Mouse (Mus musculus) liver, postnatal 0 days (tissue): ENCODE data around the gene Zbtb45. TPM values are rescaled to one million over a fixed set of nuclear protein-coding genes. Genes with fewer than 3 reads are reported as not detected.
A peak's percentile ranks its signal among the peaks of the same experiment; 100 is the strongest.

Experiments used
- ATAC-seq: fragments of 200-750 bp; cut with Nextera tagmentation; 2 replicates; pipeline ENCODE4 v1.8.0; 2017; ENCODE audit warnings: mild to moderate bottlenecking, moderate library complexity
- DNase-seq: peaks from one replicate; pipeline ENCODE4 v3.0.0-alpha.2; 2016
- H3K27ac ChIP-seq: fragments of 300-500 bp; sonication (generic); 2 replicates; pipeline ENCODE4 v1.5.1; 2014; ENCODE audit warnings: antibody characterized with exemption, moderate library complexity, mild to moderate bottlenecking, low read depth
- H3K27me3 ChIP-seq: fragments of 300-500 bp; sonication (generic); 2 replicates; pipeline ENCODE4 v1.6.1; 2014; ENCODE audit warnings: low read length, control low read depth, mixed read lengths; ENCODE audit not compliant: insufficient read depth
- H3K36me3 ChIP-seq: fragments of 300-500 bp; sonication (generic); replicated peaks from 2 replicates; pipeline ENCODE4 v1.6.1; 2014; ENCODE audit warnings: mild to moderate bottlenecking, control low read depth, low read length, moderate library complexity, mixed read lengths; ENCODE audit not compliant: insufficient read depth
- H3K4me1 ChIP-seq: fragments of 300-500 bp; sonication (generic); 2 replicates; pipeline ENCODE4 v1.6.1; 2014; ENCODE audit warnings: antibody characterized with exemption, mild to moderate bottlenecking, control low read depth; ENCODE audit not compliant: insufficient read depth
- H3K4me2 ChIP-seq: fragments of 300-500 bp; sonication (generic); 2 replicates; pipeline ENCODE4 v1.6.1; 2014; ENCODE audit warnings: low read depth, mild to moderate bottlenecking, low read length, moderate library complexity, mixed read lengths
- H3K4me3 ChIP-seq: fragments of 300-500 bp; sonication (generic); 2 replicates; pipeline ENCODE4 v1.5.1; 2014; ENCODE audit warnings: low read depth, low read length
- H3K9ac ChIP-seq: fragments of 300-500 bp; sonication (generic); replicated peaks from 2 replicates; pipeline ENCODE4 v1.6.1; 2014; ENCODE audit warnings: mild to moderate bottlenecking, moderate library complexity
- H3K9me3 ChIP-seq: fragments of 300-500 bp; sonication (generic); 2 replicates; pipeline ENCODE4 v1.6.1; 2016; ENCODE audit warnings: mild to moderate bottlenecking, control low read depth, low read length, mixed read lengths
- CTCF ChIP-seq: sonication (generic); IDR thresholded peaks from 2 replicates; pipeline ENCODE4 v1.5.1; 2016; ENCODE audit warnings: antibody characterized with exemption, low read depth
- EP300 ChIP-seq: IDR thresholded peaks from 2 replicates; pipeline ENCODE4 v1.6.1; 2016; ENCODE audit warnings: antibody characterized with exemption, low read depth, mild to moderate bottlenecking
- WGBS: fragments of 180-500 bp; shearing (Covaris S2); extraction: QIAGEN DNeasy Blood & Tissue Kit; methylation state at CpG from one replicate; pipeline ENCODE4 v1.1.7; 2014; ENCODE audit not compliant: insufficient replicate concordance; 5-methylcytosine and 5-hydroxymethylcytosine counted together
- polyA plus RNA-seq: library from polyadenylated mRNA; unstranded; fragments of >200 nt; fragmentation: Nextera tagmentation; extraction: Ambion mirVana; gene quantifications from 2 replicates; pipeline ENCODE4 v1.2.1, GENCODE M21; 2015

The Zbtb45 gene
- 5.6 and 7.2 TPM in 2 replicates for polyA plus RNA-seq

DNA sequence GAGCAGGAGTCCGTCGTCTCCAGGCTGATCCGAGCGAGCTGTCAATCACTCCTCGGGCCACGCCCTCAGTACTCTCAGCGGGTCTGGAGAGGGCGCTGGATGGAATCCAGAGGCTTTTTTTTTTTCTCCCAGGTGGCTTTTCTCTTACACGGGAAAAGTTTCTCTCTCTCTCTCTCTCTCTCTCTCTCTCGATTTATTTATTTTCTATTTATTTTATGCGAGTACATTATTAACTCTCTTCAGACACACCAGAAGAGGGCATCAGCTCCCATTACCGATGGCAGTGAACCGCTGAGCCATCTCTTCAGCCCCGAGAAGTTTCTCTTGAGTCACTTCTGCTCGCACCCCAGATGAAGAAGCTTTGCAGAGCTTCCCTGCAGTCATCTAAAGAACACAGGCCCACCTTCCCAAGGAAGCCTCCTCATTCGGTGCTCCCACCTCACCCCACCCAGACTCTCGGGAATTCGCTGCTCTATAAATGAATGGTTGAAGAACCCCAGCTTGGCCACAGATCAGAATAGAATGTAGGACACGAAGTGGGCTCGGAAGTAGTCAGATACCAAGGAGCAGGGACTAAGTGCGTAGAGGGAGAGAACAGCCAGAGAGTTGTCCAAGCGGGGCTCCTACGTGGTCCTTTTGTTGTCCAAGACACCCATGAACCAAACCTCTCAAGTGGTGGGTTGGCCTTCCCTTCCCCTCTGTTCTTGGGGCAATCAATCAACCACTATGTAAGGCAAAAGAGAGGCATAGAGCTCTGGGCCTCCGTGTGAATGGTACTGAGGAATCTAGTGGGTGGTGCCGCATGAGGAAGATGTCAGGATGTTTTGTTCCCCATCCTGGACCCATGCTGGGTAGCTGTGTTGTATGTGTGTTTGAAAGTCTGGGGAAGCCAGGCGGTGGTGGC, at the start of gene Zbtb45:
Gene Zbtb45 (minus strand): TSS at position 30 of the 904 bp plus-strand sequence.
- Histone ChIP-seq H3K27ac (peak within 1 kb of the TSS; percentile 93), H3K27me3 (no peaks in the 10 kb centered on the region), H3K9me3 (no peaks in the 10 kb centered on the region), H3K4me1 (peaks cover 16% of the 10 kb centered on the region), H3K4me3 (peak within 1 kb of the TSS; percentile 64), H3K9ac (peak within 1 kb of the TSS; percentile 72), H3K4me2 (peak within 1 kb of the TSS; percentile 95), H3K36me3 (peaks cover 19% of the 10 kb centered on the region; the same call in 1 of the 2 replicates)
- no peak for TF ChIP-seq CTCF
- no peak for TF ChIP-seq EP300
- ATAC-seq, result no peak
- WGBS, result 14% methylated on average over 26 of the region's 26 CpGs
- DNase-seq, result no peak

DNA sequence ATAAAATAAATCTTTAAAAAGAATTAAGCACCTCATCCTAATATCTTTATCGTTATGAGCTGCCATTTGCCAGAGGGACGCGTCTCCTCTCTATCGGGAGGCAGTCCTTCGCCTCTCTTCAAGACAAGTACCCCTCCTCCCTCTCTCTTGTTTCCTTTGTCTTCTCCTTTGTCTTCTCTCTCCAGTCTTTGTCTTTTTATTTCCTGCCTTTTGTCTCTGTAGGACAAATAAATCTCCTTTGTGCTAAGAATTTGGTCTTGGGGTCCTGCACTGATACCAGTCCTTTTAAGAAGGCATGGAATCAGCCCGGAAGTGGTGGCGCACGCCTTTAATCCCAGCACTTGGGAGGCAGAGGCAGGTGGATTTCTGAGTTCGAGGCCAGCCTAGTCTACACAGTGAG, 49.7 kb upstream of the Zbtb45 start:
- no peak overlapping the region for H3K4me3 ChIP-seq
- no peaks in the 10 kb centered on the region for H3K36me3 ChIP-seq
- no peak for TF ChIP-seq CTCF
- no peak for TF ChIP-seq EP300
- no peak for DNase-seq
- H3K27me3 ChIP-seq, result no peaks in the 10 kb centered on the region
- H3K9me3 ChIP-seq, result no peaks in the 10 kb centered on the region
- WGBS, result 87% methylated on average over 9 of the region's 9 CpGs
- no peak overlapping the region for H3K4me2 ChIP-seq
- ATAC-seq, result no peak
- no peak overlapping the region for H3K9ac ChIP-seq
- H3K4me1 ChIP-seq, result peaks cover 5% of the 10 kb centered on the region
- no peak overlapping the region for H3K27ac ChIP-seq

DNA sequence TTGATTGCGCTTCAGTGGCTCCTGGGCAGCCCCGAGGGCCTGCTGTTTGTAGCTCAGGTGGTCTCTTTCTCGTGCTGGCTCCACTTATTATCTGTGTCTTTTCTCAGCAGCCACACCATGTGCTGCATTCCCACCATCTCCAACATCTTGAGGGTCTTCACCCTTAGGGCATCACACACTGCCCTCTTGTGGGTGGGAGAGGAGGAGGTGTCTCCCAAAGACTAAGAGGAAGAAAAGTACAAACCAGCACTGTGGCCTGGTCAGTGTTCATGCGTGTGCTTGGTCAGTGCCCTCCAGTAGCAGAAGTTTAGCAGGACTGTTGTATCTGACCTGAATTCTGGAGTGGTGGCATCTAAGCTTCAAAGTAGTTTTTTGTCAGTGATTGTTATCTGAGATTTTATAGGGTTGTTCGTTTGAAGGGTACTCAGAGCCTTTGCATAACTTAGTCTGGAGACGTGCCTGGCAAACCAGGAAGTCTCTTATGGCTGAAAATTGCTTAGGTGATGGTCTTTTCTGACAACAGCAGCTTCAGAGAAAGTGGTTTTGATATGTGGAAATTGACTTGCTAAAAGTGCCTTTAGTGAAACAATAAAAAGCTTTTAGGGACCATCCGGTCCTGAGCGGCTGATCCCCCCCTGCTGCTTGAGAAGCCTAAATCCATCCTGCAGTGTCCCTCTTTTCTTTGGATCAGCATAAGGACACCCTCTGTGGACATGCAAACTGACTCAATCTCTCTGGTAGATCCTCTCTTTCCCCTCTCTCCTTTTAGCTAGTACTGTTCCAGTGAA, 47.3 kb upstream of the Zbtb45 start:
- ATAC-seq (no peak), DNase-seq (no peak)
- Histone ChIP-seq H3K4me3 (no peak overlapping the region), H3K9me3 (no peaks in the 10 kb centered on the region), H3K4me1 (peaks cover 12% of the 10 kb centered on the region), H3K9ac (no peak overlapping the region), H3K27me3 (no peaks in the 10 kb centered on the region), H3K27ac (no peak overlapping the region), H3K4me2 (no peak overlapping the region), H3K36me3 (no peaks in the 10 kb centered on the region)
- TF ChIP-seq EP300 (no peak), CTCF (peak; percentile 41)
- WGBS, result 65% methylated on average over 8 of the region's 8 CpGs

DNA sequence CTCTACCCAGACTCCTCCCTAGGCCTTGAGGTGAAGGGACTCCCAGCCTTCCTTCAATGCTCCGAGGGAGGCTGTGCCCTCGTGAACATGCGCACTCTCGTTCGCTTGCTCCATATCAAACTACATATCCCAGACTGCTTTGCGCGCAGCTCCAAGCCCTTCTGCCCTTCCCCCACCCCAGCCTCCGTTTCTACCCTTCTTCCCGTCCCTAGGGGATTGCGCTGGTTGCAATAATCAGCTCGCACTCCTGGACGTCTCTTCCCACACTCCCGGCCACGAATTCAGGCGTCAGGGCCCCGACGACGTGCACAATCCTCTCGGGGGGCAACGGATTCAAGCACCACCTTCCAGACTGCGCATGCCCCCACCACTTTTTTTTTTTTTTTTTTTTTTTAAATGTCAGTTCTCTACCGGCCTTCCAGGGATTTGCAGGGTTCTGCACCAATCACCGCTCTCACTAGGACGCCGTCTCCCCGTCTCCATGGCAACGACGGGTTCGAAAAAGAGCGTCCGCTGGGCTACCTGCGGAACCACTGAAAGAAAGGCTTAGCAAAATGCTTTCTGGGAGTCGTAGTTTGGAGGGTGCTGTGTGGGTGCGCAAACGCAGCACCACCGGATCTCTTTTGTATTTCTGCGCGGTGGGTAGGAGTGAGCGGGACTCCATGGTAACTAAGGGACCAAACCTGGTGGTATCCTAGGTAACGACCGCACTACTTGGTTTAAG, 44.6 kb upstream of the Zbtb45 start, which contains the start of gene Mzf1:
Gene Mzf1 (minus strand): TSS at position 478 of the 724 bp plus-strand sequence.
- H3K9me3 ChIP-seq, result no peaks in the 10 kb centered on the region
- H3K36me3 ChIP-seq, result no peaks in the 10 kb centered on the region
- WGBS, result under 1% methylated on average over 41 of the region's 41 CpGs
- no peak for TF ChIP-seq CTCF
- TF ChIP-seq EP300, result no peak
- no peaks in the 10 kb centered on the region for H3K27me3 ChIP-seq
- ATAC-seq, result peak; percentile 93
- no peak within 1 kb of the TSS for H3K27ac ChIP-seq
- peak within 1 kb of the TSS; percentile 61 for H3K9ac ChIP-seq
- peak within 1 kb of the TSS; percentile 90 for H3K4me2 ChIP-seq
- peak; percentile 87 for DNase-seq
- H3K4me3 ChIP-seq, result peak within 1 kb of the TSS; percentile 77
- H3K4me1 ChIP-seq, result peaks cover 12% of the 10 kb centered on the region

DNA sequence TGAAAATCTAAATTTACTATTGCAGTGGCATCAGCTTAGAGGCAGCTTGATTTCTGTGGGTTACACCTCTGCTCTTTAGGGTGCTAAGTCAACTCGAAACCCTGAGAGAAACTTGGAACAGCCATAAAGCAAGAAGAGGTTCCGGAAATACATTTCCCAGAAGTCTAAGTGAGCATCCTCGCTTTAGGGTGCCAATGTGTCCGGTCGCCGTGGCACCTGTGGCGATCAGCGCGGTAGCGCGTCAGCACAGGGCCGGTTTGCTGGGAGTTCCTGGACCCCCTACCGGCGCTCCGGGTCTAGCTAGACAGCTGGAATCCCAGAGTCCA, 44.1 kb upstream of the Zbtb45 start:
- no peak for TF ChIP-seq EP300
- no peak for TF ChIP-seq CTCF
- ATAC-seq (peak; percentile 52), DNase-seq (no peak)
- peaks cover 12% of the 10 kb centered on the region for H3K4me1 ChIP-seq
- no peaks in the 10 kb centered on the region for H3K27me3 ChIP-seq
- 3% methylated on average over 15 of the region's 15 CpGs for WGBS
- no peaks in the 10 kb centered on the region for H3K9me3 ChIP-seq
- H3K27ac ChIP-seq, result no peak overlapping the region
- H3K9ac ChIP-seq, result peak overlapping the region; percentile 61
- H3K4me2 ChIP-seq, result peak overlapping the region; percentile 90
- H3K4me3 ChIP-seq, result peak overlapping the region; percentile 77
- H3K36me3 ChIP-seq, result no peaks in the 10 kb centered on the region
